Mouse (Mus musculus): ENCODE data around the gene Angptl4. TPM values are rescaled to one million over a fixed set of nuclear protein-coding genes. Genes with fewer than 3 reads are reported as not detected.

Angptl4 gene
- 1.4 TPM for polyA plus RNA-seq (2014; fragmentation: Illumina TruSeq; extraction: RNeasy Lipid Tissue Mini Kit (QIAGEN cat#74804); ENCODE audit: low read depth, low replicate concordance)

GRCm38 (mm10) chr17:33781124-33781977 lies at the start of gene Angptl4:
TSS of gene Angptl4 (minus strand) at chr17:33781830.

DNA sequence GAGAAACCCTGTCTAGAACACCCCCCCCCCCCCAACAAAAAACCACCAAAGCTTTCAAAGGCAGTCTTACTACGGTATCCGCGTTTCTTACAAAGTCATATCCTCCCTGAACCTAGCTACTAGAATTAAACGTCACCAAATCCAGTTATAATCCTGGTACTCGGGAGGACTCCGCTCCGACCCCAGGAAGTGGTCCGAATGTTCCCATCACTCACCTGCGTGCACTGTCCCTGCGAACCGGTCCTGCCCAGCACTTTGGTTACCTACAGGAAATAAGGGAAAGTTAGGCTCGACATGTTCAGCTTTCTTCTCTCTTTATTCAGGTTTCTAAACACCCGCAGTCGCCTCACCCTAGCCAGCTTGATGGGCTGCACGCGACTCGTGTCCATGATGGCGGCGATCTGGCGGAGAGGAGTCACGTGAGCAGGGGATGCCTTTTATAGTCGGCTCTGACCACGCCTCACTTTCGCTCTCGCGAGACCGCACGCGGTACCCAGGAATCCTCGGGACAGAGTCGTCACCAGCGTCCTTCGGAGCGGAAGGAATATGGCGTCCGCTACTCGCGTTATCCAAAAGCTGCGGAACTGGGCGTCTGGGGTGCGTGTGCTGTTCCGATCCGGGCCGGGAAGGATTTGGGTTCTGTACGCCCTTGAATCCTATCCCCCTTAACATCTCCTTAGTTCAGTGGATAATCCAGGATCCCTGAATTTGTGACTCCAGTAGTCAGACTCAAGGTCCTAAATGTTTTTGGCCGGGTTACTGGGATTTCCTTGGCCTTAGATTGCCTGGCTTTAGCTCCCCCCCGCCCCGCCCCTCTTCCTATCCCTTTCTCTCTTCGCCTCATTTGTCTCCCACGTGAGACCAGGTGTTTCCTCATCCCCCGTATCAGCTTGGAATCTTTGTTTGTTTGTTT lies 42.7 kb upstream of the Angptl4 start, which contains the start of the genes Rps28 and Ndufa7:
TSS of gene Rps28 (minus strand) at position 479 of the 913 bp plus-strand sequence.
TSS of gene Ndufa7 (plus strand) at position 489 of the 913 bp plus-strand sequence.

GRCm38 (mm10) chr17:33810334-33811141 lies 28.9 kb upstream of the Angptl4 start, which contains the start of gene Kank3:
TSS of gene Kank3 (plus strand) at chr17:33810519.

GRCm38 (mm10) chr17:33760255-33761165 lies 21.1 kb downstream of the Angptl4 start, which contains the start of gene Rab11b:
TSS of gene Rab11b (minus strand) at chr17:33760530.

Other genes starting within 250 kb of the Angptl4 start
- gene Myo1f, start 226.1 kb downstream of the Angptl4 start, polyA plus RNA-seq (2014; fragmentation: Illumina TruSeq; extraction: RNeasy Lipid Tissue Mini Kit (QIAGEN cat#74804); ENCODE audit: low read depth, low replicate concordance) = not detected
- 1.1 TPM for gene Zfp414, start 152.7 kb downstream of the Angptl4 start, polyA plus RNA-seq (2014; fragmentation: Illumina TruSeq; extraction: RNeasy Lipid Tissue Mini Kit (QIAGEN cat#74804); ENCODE audit: low read depth, low replicate concordance)
- gene Pram1, start 143.8 kb downstream of the Angptl4 start, polyA plus RNA-seq (2014; fragmentation: Illumina TruSeq; extraction: RNeasy Lipid Tissue Mini Kit (QIAGEN cat#74804); ENCODE audit: low read depth, low replicate concordance) = not detected
- 305 TPM for gene Hnrnpm, start 95.0 kb downstream of the Angptl4 start, polyA plus RNA-seq (2014; fragmentation: Illumina TruSeq; extraction: RNeasy Lipid Tissue Mini Kit (QIAGEN cat#74804); ENCODE audit: low read depth, low replicate concordance)
- gene March2, start 63.2 kb downstream of the Angptl4 start, polyA plus RNA-seq (2014; fragmentation: Illumina TruSeq; extraction: RNeasy Lipid Tissue Mini Kit (QIAGEN cat#74804); ENCODE audit: low read depth, low replicate concordance) = 18.5 TPM
- 15.2 TPM for gene Rab11b, start 21.3 kb downstream of the Angptl4 start, polyA plus RNA-seq (2014; fragmentation: Illumina TruSeq; extraction: RNeasy Lipid Tissue Mini Kit (QIAGEN cat#74804); ENCODE audit: low read depth, low replicate concordance)
- gene Kank3, start 28.7 kb upstream of the Angptl4 start, polyA plus RNA-seq (2014; fragmentation: Illumina TruSeq; extraction: RNeasy Lipid Tissue Mini Kit (QIAGEN cat#74804); ENCODE audit: low read depth, low replicate concordance) = 10.2 TPM
- 57.1 TPM for gene Rps28, start 42.7 kb upstream of the Angptl4 start, polyA plus RNA-seq (2014; fragmentation: Illumina TruSeq; extraction: RNeasy Lipid Tissue Mini Kit (QIAGEN cat#74804); ENCODE audit: low read depth, low replicate concordance)
- 17.8 TPM for gene Ndufa7, start 42.7 kb upstream of the Angptl4 start, polyA plus RNA-seq (2014; fragmentation: Illumina TruSeq; extraction: RNeasy Lipid Tissue Mini Kit (QIAGEN cat#74804); ENCODE audit: low read depth, low replicate concordance)
- gene Cd320, start 61.3 kb upstream of the Angptl4 start, polyA plus RNA-seq (2014; fragmentation: Illumina TruSeq; extraction: RNeasy Lipid Tissue Mini Kit (QIAGEN cat#74804); ENCODE audit: low read depth, low replicate concordance) = 6.0 TPM
- gene Gm7029, start 92.0 kb upstream of the Angptl4 start, polyA plus RNA-seq (2014; fragmentation: Illumina TruSeq; extraction: RNeasy Lipid Tissue Mini Kit (QIAGEN cat#74804); ENCODE audit: low read depth, low replicate concordance) = not detected
- gene Kifc1, start 108.8 kb upstream of the Angptl4 start, polyA plus RNA-seq (2014; fragmentation: Illumina TruSeq; extraction: RNeasy Lipid Tissue Mini Kit (QIAGEN cat#74804); ENCODE audit: low read depth, low replicate concordance) = not detected
- gene Platr17, start 123.3 kb upstream of the Angptl4 start, polyA plus RNA-seq (2014; fragmentation: Illumina TruSeq; extraction: RNeasy Lipid Tissue Mini Kit (QIAGEN cat#74804); ENCODE audit: low read depth, low replicate concordance) = not detected
- gene Daxx, start 127.6 kb upstream of the Angptl4 start, polyA plus RNA-seq (2014; fragmentation: Illumina TruSeq; extraction: RNeasy Lipid Tissue Mini Kit (QIAGEN cat#74804); ENCODE audit: low read depth, low replicate concordance) = 5.0 TPM
- gene Tapbp, start 134.1 kb upstream of the Angptl4 start, polyA plus RNA-seq (2014; fragmentation: Illumina TruSeq; extraction: RNeasy Lipid Tissue Mini Kit (QIAGEN cat#74804); ENCODE audit: low read depth, low replicate concordance) = 17.3 TPM
- 1.3 TPM for gene Zbtb22, start 134.1 kb upstream of the Angptl4 start, polyA plus RNA-seq (2014; fragmentation: Illumina TruSeq; extraction: RNeasy Lipid Tissue Mini Kit (QIAGEN cat#74804); ENCODE audit: low read depth, low replicate concordance)
- gene Rgl2, start 147.7 kb upstream of the Angptl4 start, polyA plus RNA-seq (2014; fragmentation: Illumina TruSeq; extraction: RNeasy Lipid Tissue Mini Kit (QIAGEN cat#74804); ENCODE audit: low read depth, low replicate concordance) = 1.6 TPM
- gene Pfdn6, start 158.5 kb upstream of the Angptl4 start, polyA plus RNA-seq (2014; fragmentation: Illumina TruSeq; extraction: RNeasy Lipid Tissue Mini Kit (QIAGEN cat#74804); ENCODE audit: low read depth, low replicate concordance) = 15.7 TPM
- gene Wdr46, start 158.8 kb upstream of the Angptl4 start, polyA plus RNA-seq (2014; fragmentation: Illumina TruSeq; extraction: RNeasy Lipid Tissue Mini Kit (QIAGEN cat#74804); ENCODE audit: low read depth, low replicate concordance) = 0.24 TPM
- gene B3galt4, start 169.7 kb upstream of the Angptl4 start, polyA plus RNA-seq (2014; fragmentation: Illumina TruSeq; extraction: RNeasy Lipid Tissue Mini Kit (QIAGEN cat#74804); ENCODE audit: low read depth, low replicate concordance) = not detected
- 2.9 TPM for gene Vps52, start 174.0 kb upstream of the Angptl4 start, polyA plus RNA-seq (2014; fragmentation: Illumina TruSeq; extraction: RNeasy Lipid Tissue Mini Kit (QIAGEN cat#74804); ENCODE audit: low read depth, low replicate concordance)
- 17.5 TPM for gene Rps18, start 174.2 kb upstream of the Angptl4 start, polyA plus RNA-seq (2014; fragmentation: Illumina TruSeq; extraction: RNeasy Lipid Tissue Mini Kit (QIAGEN cat#74804); ENCODE audit: low read depth, low replicate concordance)
- gene H2-K1, start 218.5 kb upstream of the Angptl4 start, polyA plus RNA-seq (2014; fragmentation: Illumina TruSeq; extraction: RNeasy Lipid Tissue Mini Kit (QIAGEN cat#74804); ENCODE audit: low read depth, low replicate concordance) = 78.8 TPM
- gene Ring1, start 242.8 kb upstream of the Angptl4 start, polyA plus RNA-seq (2014; fragmentation: Illumina TruSeq; extraction: RNeasy Lipid Tissue Mini Kit (QIAGEN cat#74804); ENCODE audit: low read depth, low replicate concordance) = 0.44 TPM
- 3.7 TPM for gene H2-Ke6, start 246.2 kb upstream of the Angptl4 start, polyA plus RNA-seq (2014; fragmentation: Illumina TruSeq; extraction: RNeasy Lipid Tissue Mini Kit (QIAGEN cat#74804); ENCODE audit: low read depth, low replicate concordance)
- 0.73 TPM for gene Slc39a7, start 249.9 kb upstream of the Angptl4 start, polyA plus RNA-seq (2014; fragmentation: Illumina TruSeq; extraction: RNeasy Lipid Tissue Mini Kit (QIAGEN cat#74804); ENCODE audit: low read depth, low replicate concordance)
- gene Rxrb, start 250.0 kb upstream of the Angptl4 start, polyA plus RNA-seq (2014; fragmentation: Illumina TruSeq; extraction: RNeasy Lipid Tissue Mini Kit (QIAGEN cat#74804); ENCODE audit: low read depth, low replicate concordance) = 0.77 TPM